Mouse (Mus musculus) cerebellum, adult 9-11 months (tissue): ENCODE measurements around the gene Eci1.
A peak's percentile ranks its signal among the peaks of the same experiment; 100 is the strongest.

Source experiments
- DNase-seq: peaks from one replicate; pipeline ENCODE4 v3.0.0; 2022

The Eci1 gene

GRCm38 (mm10) chr17:24426471-24427169, at the start of gene Eci1:
Gene Eci1, plus strand, starts transcription at chr17:24426641.
- DNase-seq: peak; percentile 99

DNA sequence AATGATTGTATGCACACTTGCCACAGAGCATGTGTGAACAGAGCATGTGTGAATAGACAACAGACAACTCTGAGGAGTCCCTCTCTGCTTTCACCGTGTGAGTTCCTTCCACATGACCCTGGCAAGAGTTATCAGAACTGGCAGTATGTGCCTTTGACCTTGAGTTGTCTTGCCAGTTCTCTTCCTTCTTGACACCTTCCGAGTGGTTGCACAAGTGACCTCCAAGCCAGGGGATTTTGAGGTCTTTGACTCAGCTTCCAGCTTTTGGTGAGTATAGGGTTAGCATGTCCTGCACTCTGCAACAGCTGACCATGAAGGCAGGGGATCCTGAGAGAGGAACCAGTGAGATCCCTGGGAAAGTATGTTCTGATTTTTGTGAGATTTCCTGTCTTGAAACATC, 47.9 kb upstream of the Eci1 start:
- DNase-seq: no peak

DNA sequence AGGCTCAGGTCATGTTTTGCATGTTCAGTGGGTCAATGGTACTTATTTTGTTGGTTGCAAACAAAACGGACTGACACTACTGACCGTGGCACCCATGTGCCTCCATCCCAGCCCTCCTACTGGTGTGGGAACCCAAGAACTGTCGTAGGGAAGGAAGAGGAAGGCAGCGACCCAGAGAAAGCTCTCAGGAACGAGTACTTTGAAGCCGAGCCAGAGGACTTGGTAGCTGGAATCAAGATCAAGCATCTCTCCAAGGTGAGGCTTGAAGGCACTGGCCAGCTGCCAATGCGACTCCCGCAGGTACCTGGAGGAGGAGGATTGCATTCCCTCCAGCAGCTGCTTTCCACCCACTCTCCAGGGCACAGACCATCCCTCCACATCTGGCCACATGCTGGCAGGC, 42.7 kb upstream of the Eci1 start:
- DNase-seq: no peak

DNA sequence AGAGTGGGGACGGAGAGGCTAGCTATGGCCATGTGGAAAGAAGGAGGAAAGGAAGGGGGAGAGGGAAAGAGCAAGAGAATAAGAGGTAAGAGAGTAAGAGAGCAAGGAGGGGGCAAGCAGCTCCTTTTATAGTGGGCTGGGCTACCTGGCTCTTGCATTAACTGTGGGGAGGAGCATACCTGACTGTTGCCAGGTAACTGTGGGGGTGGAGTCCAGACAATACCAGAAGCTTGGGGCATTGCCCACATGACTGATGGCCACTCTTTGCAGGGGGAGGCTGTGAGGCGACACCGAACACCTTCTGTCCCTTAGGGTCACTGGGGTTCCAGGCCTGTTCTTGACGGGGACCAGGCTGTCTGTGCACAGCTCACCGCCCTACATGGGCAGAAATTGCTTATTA, 37.7 kb upstream of the Eci1 start:
- no peak for DNase-seq

GRCm38 (mm10) chr17:24389865-24390264, 36.6 kb upstream of the Eci1 start:
- peak; percentile 49 for DNase-seq

DNA sequence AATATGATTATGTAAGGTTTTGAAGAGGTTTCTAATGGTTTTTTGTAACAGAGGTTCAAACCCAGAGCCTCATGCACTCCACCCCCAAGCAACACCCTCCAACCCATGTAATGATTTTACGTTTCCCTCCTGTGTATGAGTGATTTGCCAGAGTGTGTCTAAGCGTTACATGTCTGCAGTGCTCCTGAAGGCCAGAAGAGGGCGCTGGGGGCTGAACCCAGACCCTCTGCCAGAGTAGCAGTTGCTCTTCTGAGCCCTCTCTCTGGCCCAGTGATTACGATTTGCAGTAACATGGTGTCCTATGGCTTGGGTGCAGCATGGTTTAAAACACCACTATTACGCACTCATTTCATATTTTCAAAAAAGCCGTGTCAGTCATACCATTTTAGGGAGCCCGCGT, 35.3 kb upstream of the Eci1 start:
- DNase-seq: no peak

GRCm38 (mm10) chr17:24393527-24393926, 32.9 kb upstream of the Eci1 start:
- DNase-seq: no peak

GRCm38 (mm10) chr17:24394456-24394855, 32.0 kb upstream of the Eci1 start:
- DNase-seq: no peak

- DNase-seq: no peak
These were observed 24.1 kb upstream of the Eci1 start for GRCm38 (mm10) chr17:24402371-24402770.

GRCm38 (mm10) chr17:24407116-24407803, 19.2 kb upstream of the Eci1 start:
- peak; percentile 82 for DNase-seq

DNA sequence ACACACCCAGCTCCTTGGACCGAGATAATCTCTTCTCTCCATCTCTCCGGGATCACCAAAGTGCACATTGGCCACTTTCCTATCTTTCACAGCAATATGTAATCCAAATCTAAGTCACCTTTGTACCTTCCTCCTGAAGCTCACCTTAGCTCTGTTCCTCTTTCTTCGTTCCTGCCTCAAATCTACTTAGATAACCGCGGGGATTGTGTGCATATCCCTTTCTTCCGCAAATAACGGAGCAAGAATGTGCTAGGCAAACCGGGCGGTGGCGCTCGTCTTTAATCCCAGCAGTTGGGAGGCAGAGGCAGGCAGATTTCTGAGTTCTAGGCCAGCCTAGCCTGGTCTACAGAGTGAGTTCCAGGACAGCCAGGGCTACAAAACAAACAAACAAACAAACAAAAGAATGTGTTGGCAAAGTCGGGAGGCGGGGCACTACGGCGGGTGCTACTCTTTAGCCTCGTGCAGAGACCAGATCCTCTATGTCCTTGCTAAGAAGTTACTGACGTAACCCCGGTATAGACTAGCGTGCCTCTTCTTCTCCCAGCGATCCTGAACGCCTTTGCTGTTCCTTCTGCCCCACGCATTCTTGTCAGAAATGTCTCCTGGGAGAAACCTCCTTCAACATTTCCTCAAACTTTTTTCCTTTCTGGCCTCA, 12.8 kb upstream of the Eci1 start:
- peak; percentile 46 for DNase-seq

DNA sequence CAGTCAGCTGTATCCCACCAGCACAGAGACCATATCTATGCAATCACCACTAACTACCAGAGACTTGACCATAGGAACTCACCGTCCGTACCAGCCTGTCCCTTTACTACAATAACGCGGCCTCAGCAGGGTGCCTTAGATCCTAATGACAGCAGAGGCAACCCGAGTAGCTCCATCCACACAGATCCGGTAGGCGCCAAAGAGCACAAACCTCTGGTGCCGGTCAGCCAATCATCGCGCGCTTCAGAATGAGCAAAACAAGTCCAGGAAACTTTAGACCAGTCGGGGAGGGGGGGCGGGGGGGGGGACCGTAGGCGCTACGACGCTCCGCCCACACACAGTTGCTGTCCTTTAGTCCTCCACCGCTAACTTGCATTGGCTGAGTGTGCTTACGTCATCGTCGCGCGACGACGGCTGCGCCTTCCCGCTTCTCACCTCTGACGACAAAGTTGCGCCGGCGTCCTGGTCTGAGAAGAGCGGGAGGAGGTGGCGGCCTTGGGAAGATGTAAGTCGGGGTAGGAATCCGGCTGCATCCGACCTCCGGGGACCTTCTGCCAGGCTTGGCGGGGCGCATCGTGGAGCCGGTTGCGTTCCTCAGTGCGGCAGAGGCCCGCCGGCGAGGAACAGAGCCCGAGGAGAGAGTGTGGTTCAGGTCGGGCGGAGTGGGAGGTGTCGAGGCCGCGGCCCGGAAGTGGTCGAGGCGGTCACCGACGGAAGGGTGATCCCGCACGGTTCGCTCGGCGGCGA, 12.0 kb upstream of the Eci1 start, which contains the start of gene Rnps1:
Gene Rnps1 (plus strand): TSS at position 336 of the 747 bp plus-strand sequence.
- DNase-seq: peak; percentile 93

GRCm38 (mm10) chr17:24415011-24415410, 11.4 kb upstream of the Eci1 start:
- DNase-seq: no peak

DNA sequence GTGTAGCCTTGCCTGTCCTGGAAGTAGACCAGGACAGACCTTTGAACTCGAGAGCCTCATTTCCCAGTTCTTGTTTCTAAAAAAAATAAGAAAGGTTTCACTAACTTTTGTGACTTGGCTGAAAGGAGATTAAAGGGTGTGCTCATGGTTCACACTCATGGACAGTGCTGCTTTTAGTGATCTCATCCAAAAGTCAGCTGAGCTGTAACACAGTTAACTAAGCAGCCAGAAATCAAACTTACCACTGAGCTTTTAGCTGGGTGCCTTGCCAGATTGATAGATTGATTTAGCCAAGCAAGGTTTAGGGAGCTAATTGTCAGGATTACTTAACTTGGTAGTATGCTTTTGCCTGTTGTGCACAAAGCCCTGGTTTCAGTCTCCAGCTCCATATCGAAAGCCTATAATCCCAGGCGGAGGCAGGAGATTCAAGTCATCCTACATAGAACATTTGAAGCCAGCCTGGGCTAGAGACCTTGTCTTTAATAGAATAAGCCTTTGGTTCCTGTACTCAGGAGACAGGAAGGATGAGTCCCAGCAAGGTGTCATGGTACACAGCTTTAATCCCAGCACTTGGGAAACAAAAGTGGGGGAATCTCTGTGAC, 10.3 kb upstream of the Eci1 start:
- DNase-seq: no peak

DNA sequence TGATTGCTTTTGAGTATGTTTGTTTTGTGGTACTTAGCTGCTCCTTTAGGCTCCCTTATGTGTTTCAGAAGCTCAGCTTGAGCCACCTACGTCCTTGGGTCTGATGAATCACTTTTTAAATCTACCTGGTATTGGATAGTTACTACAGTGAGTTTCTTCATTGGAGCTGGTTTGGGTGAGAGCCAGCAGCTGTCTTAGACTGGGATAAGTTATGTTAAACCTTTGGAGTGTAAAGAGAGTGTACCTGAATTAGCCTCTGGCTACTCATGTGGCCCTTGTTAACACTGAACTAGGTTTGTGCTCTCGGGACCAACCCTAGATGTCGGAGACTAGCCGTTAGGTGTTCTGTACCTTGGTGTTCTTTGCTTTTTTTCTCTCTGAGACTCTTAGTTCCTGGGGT, 3.3 kb upstream of the Eci1 start:
- no peak for DNase-seq

- DNase-seq: peak; percentile 57
These were observed 2.0 kb upstream of the Eci1 start for GRCm38 (mm10) chr17:24424489-24424888.

DNA sequence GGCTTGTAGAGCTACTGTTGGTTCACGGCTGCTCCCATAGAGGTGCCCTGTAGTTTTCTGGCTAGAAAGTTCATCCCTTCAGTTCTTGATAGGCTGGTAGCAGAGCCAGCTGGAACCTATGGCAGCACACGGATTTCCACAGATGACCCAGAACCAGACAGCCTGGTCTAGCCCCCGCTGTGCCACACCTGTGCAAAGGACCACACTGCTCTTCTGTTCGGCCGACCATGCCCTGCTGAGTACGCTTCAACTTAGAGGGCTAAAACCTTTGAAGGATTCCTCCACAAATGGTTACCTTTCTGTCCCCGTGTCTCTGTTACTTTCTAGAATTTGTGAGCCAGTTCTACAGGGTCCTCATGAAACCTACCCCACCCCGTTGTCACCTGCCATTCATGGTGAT, 1.1 kb upstream of the Eci1 start:
- DNase-seq: peak; percentile 67

- no peak for DNase-seq
These were observed 536 bp upstream of the Eci1 start for GRCm38 (mm10) chr17:24425905-24426304.

GRCm38 (mm10) chr17:24427170-24427557, 723 bp downstream of the Eci1 start:
- DNase-seq: no peak

DNA sequence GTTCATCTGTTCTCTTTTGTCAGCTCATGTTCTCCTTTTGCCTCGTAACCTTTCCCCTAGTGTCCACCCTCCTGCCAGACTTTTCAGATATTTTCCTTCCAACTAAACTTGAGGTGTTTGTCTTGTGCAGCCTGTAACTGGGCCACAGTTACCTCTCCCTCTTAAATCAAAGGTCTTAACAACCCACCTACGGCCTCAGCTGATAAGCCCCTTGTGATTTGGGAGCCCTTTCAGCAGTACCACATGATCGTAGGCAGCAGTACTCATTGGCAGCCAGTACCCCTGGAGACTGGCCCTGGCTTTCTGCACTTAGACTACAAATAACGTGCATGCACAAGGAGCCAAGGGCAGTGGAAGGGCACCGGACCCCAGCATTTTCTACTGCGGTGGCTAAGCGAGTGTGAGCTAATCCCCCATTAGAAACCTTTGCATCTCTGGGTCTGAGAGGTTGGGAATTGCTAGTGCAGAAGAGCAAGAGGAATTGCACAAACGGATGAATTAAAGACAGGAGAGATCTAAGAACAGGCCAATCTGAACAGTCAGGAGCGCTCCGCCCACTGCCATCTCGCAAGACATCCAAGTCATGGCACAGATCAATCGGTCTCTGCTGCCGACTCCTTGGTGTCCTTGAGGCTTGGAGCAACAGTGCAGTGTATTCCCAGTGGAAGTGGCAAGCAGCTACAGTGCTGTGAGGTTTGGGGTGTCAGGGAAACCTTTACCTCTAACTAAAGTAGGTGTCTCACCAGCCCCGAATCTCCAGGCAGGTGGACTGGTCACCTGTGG, 3.0 kb downstream of the Eci1 start:
- no peak for DNase-seq

- DNase-seq: peak; percentile 74
These were observed 10.6 kb downstream of the Eci1 start for GRCm38 (mm10) chr17:24437016-24437415.

- DNase-seq: no peak
These were observed 13.9 kb downstream of the Eci1 start for GRCm38 (mm10) chr17:24440377-24440776.
